Mouse (Mus musculus) macrophage (primary cell): ENCODE results near the gene Nab1. TPM values are rescaled to one million over a fixed set of nuclear protein-coding genes. Genes with fewer than 3 reads are reported as not detected.
"Not testable (repeated sequence)": the region's sequence is repeated elsewhere in the genome, so short reads cannot be mapped to it uniquely, and the experiment has no call there.

ENCODE experiments used
- H3K27ac ChIP-seq: fragments of 350-480 bp; formaldehyde crosslinking; 2 replicates; pipeline ENCODE4 v1.9.0; 2021
- H3K36me3 ChIP-seq: fragments of 350-480 bp; formaldehyde crosslinking; 2 replicates; pipeline ENCODE4 v1.9.0; 2021; ENCODE audit errors: inconsistent target
- H3K4me3 ChIP-seq: fragments of 350-480 bp; formaldehyde crosslinking; 2 replicates; pipeline ENCODE4 v1.9.0; 2021; ENCODE audit errors: inconsistent target
- H3K79me2 ChIP-seq: fragments of 350-480 bp; formaldehyde crosslinking; 2 replicates; pipeline ENCODE4 v1.9.0; 2021; ENCODE audit errors: inconsistent target
- WGBS: methylation state at CpG from one replicate; pipeline ENCODE4 v1.1.7; 2026; ENCODE audit warnings: inconsistent platforms; ENCODE audit not compliant: missing documents; 5-methylcytosine and 5-hydroxymethylcytosine counted together
- polyA plus RNA-seq: library from polyadenylated mRNA; stranded (reverse); fragments of 250-400 nt; gene quantifications from 3 replicates; pipeline ENCODE4 v1.2.4, GENCODE M21; 2018; ENCODE audit warnings: inconsistent platforms
- total RNA-seq, 78 experiments: library from RNA; depleted of rRNA; stranded (reverse); fragments of 250-400 nt; gene quantifications; 1 replicate in 9 of 78; 2 replicates in 24 of 78; 3 replicates in 43 of 78; 4 replicates in 2 of 78; pipeline ENCODE4 v1.2.4; 2018; ENCODE audit warnings: inconsistent platforms in 56 of 78

Nab1 gene
- 100 to 1,000 TPM in 5 of 26 experiments, 10 to 100 TPM in 21; 42.2 to 161 (median 78.1) TPM for total RNA-seq (2018; cell fraction: chromatin; rRNA removed)
- 10 to 100 TPM; 46.4 to 76.0 (median 60.2) TPM for total RNA-seq (2018; cell fraction: cytosol; rRNA removed)
- 10 to 100 TPM; 30.4 to 91.2 (median 59.8) TPM for total RNA-seq (2018; cell fraction: nucleus; rRNA removed)
- polyA plus RNA-seq: 37.6 to 59.6 TPM (median 43.1 TPM) in 3 replicates

- H3K27ac ChIP-seq: peak within 1 kb of the TSS; percentile 72
- no peaks in the 10 kb centered on the region for H3K36me3 ChIP-seq
- H3K79me2 ChIP-seq: peaks cover 44% of the 10 kb centered on the region
- H3K4me3 ChIP-seq: peak within 1 kb of the TSS; percentile 94
- under 1% methylated on average over 25 of the region's 80 CpGs for WGBS
Observed at GRCm38 (mm10) chr1:52500314-52500981, at the start of gene Nab1. Gene Nab1, minus strand, starts transcription at chr1:52500679.

- Histone ChIP-seq H3K79me2 (no peaks in the 10 kb centered on the region), H3K27ac (no peak overlapping the region), H3K4me3 (no peak overlapping the region), H3K36me3 (no peaks in the 10 kb centered on the region)
- 94% methylated on average over 5 of the region's 5 CpGs for WGBS
Observed at GRCm38 (mm10) chr1:52547451-52547850, 47.0 kb upstream of the Nab1 start.

- Histone ChIP-seq H3K4me3 (no peak overlapping the region), H3K27ac (no peak overlapping the region), H3K79me2 (no peaks in the 10 kb centered on the region), H3K36me3 (no peaks in the 10 kb centered on the region)
- WGBS: 88% methylated on average over 3 of the region's 3 CpGs
Observed at GRCm38 (mm10) chr1:52546796-52547195, 46.3 kb upstream of the Nab1 start.

- not testable (repeated sequence) for H3K79me2 ChIP-seq, H3K36me3 ChIP-seq, H3K27ac ChIP-seq, H3K4me3 ChIP-seq
- 97% methylated on average over 3 of the region's 3 CpGs for WGBS
Observed at GRCm38 (mm10) chr1:52540124-52540523, 39.6 kb upstream of the Nab1 start.

- Histone ChIP-seq H3K4me3 (no peak overlapping the region), H3K79me2 (no peaks in the 10 kb centered on the region), H3K27ac (no peak overlapping the region), H3K36me3 (no peaks in the 10 kb centered on the region)
Observed at GRCm38 (mm10) chr1:52529933-52530332, 29.5 kb upstream of the Nab1 start.

GRCm38 (mm10) chr1:52527656-52528055 lies 27.2 kb upstream of the Nab1 start:
- no peak overlapping the region for H3K4me3 ChIP-seq
- H3K36me3 ChIP-seq: no peaks in the 10 kb centered on the region
- H3K27ac ChIP-seq: no peak overlapping the region
- H3K79me2 ChIP-seq: no peaks in the 10 kb centered on the region
- 83% methylated on average over 2 of the region's 2 CpGs for WGBS

- Histone ChIP-seq H3K4me3 (no peak overlapping the region), H3K27ac (no peak overlapping the region), H3K79me2 (no peaks in the 10 kb centered on the region), H3K36me3 (no peaks in the 10 kb centered on the region)
- 95% methylated on average over 2 of the region's 2 CpGs for WGBS
Observed at GRCm38 (mm10) chr1:52527252-52527651, 26.8 kb upstream of the Nab1 start.

GRCm38 (mm10) chr1:52524663-52525062 lies 24.2 kb upstream of the Nab1 start:
- 91% methylated on average over 5 of the region's 5 CpGs for WGBS
- Histone ChIP-seq H3K79me2 (no peaks in the 10 kb centered on the region), H3K4me3 (no peak overlapping the region), H3K36me3 (no peaks in the 10 kb centered on the region), H3K27ac (no peak overlapping the region)

- Histone ChIP-seq H3K36me3 (no peaks in the 10 kb centered on the region), H3K4me3 (no peak overlapping the region), H3K27ac (no peak overlapping the region), H3K79me2 (no peaks in the 10 kb centered on the region)
- 92% methylated on average over 6 of the region's 7 CpGs for WGBS
Observed at GRCm38 (mm10) chr1:52524150-52524549, 23.7 kb upstream of the Nab1 start.

- WGBS: 64% methylated on average over 8 of the region's 8 CpGs
- Histone ChIP-seq H3K27ac (no peak overlapping the region), H3K36me3 (no peaks in the 10 kb centered on the region), H3K79me2 (no peaks in the 10 kb centered on the region), H3K4me3 (no peak overlapping the region)
Observed at GRCm38 (mm10) chr1:52521436-52521993, 21.0 kb upstream of the Nab1 start.

GRCm38 (mm10) chr1:52520131-52520530 lies 19.7 kb upstream of the Nab1 start:
- H3K36me3 ChIP-seq: no peaks in the 10 kb centered on the region
- no peak overlapping the region for H3K27ac ChIP-seq
- 97% methylated on average over 7 of the region's 7 CpGs for WGBS
- H3K4me3 ChIP-seq: no peak overlapping the region
- H3K79me2 ChIP-seq: no peaks in the 10 kb centered on the region

- Histone ChIP-seq H3K27ac (no peak overlapping the region), H3K79me2 (no peaks in the 10 kb centered on the region), H3K4me3 (no peak overlapping the region), H3K36me3 (no peaks in the 10 kb centered on the region)
- WGBS: 65% methylated on average over 3 of the region's 3 CpGs
Observed at GRCm38 (mm10) chr1:52515249-52515648, 14.8 kb upstream of the Nab1 start.

GRCm38 (mm10) chr1:52511788-52512425 lies 11.4 kb upstream of the Nab1 start:
- Histone ChIP-seq H3K36me3 (no peaks in the 10 kb centered on the region), H3K27ac (no peak overlapping the region), H3K79me2 (no peaks in the 10 kb centered on the region), H3K4me3 (no peak overlapping the region)
- 100% methylated on average over 1 of the region's 1 CpGs for WGBS

- Histone ChIP-seq H3K4me3 (no peak overlapping the region), H3K36me3 (no peaks in the 10 kb centered on the region), H3K27ac (no peak overlapping the region), H3K79me2 (no peaks in the 10 kb centered on the region)
- 92% methylated on average over 1 of the region's 1 CpGs for WGBS
Observed at GRCm38 (mm10) chr1:52506211-52506610, 5.7 kb upstream of the Nab1 start.

- H3K4me3 ChIP-seq: no peak overlapping the region
- peaks cover 25% of the 10 kb centered on the region for H3K79me2 ChIP-seq
- 70% methylated on average over 4 of the region's 4 CpGs for WGBS
Observed at GRCm38 (mm10) chr1:52502296-52502695, 1.8 kb upstream of the Nab1 start.

More at GRCm38 (mm10) chr1:52502296-52502695, 1.8 kb upstream of the Nab1 start:
- H3K27ac ChIP-seq: no peak overlapping the region
- no peaks in the 10 kb centered on the region for H3K36me3 ChIP-seq
